Mouse (Mus musculus): ENCODE results near the gene Slc41a3.

Gene Slc41a3

GRCm38 (mm10) chr6:90688003-90688402 lies 83.5 kb downstream of the Slc41a3 start:
- DNase-seq, result no peak

GRCm38 (mm10) chr6:90688742-90689141 lies 84.2 kb downstream of the Slc41a3 start:
- no peak for DNase-seq

- DNase-seq, result no peak
Observed at GRCm38 (mm10) chr6:90689500-90689899, 85.0 kb downstream of the Slc41a3 start.

- DNase-seq, result no peak
Observed at GRCm38 (mm10) chr6:90691935-90692334, 87.4 kb downstream of the Slc41a3 start.

- peak; percentile 61 to 67 for DNase-seq
Observed at GRCm38 (mm10) chr6:90692404-90692803, 87.9 kb downstream of the Slc41a3 start.

- no peak for DNase-seq
Observed at GRCm38 (mm10) chr6:90695754-90696153, 91.2 kb downstream of the Slc41a3 start.
